Mouse (Mus musculus): ENCODE results near the gene Pik3r5. TPM values are rescaled to one million over a fixed set of nuclear protein-coding genes. Genes with fewer than 3 reads are reported as not detected.
A peak's percentile ranks its signal among the peaks of the same experiment; 100 is the strongest.

Pik3r5 gene
- polyA plus RNA-seq, 1 experiment from 2014 or later = 0.25 TPM

GRCm38 (mm10) chr11:68404185-68404584 lies 27.7 kb upstream of the Pik3r5 start:
- WGBS = 56% methylated on average over 4 of the region's 4 CpGs
- no peak for ATAC-seq (ENCODE audit: insufficient number of reproducible peaks, insufficient read depth, low FRiP score, low TSS enrichment, low read depth)
- Histone ChIP-seq H3K4me1 (replicated peaks) (peaks cover 18% of the 10 kb centered on the region), H3K4me3 (replicated peaks) (no peak overlapping the region), H3K27ac (no peak overlapping the region), H3K36me3 (no peaks in the 10 kb centered on the region), H3K27me3 (peaks cover 70% of the 10 kb centered on the region), H3K9me3 (no peaks in the 10 kb centered on the region), H3K9ac (replicated peaks) (no peak overlapping the region), H3K4me2 (no peak overlapping the region)

GRCm38 (mm10) chr11:68405576-68405975 lies 26.3 kb upstream of the Pik3r5 start:
- H3K27me3 ChIP-seq = peaks cover 59% of the 10 kb centered on the region
- 84% methylated on average over 8 of the region's 8 CpGs for WGBS
- H3K4me2 ChIP-seq = no peak overlapping the region

DNA sequence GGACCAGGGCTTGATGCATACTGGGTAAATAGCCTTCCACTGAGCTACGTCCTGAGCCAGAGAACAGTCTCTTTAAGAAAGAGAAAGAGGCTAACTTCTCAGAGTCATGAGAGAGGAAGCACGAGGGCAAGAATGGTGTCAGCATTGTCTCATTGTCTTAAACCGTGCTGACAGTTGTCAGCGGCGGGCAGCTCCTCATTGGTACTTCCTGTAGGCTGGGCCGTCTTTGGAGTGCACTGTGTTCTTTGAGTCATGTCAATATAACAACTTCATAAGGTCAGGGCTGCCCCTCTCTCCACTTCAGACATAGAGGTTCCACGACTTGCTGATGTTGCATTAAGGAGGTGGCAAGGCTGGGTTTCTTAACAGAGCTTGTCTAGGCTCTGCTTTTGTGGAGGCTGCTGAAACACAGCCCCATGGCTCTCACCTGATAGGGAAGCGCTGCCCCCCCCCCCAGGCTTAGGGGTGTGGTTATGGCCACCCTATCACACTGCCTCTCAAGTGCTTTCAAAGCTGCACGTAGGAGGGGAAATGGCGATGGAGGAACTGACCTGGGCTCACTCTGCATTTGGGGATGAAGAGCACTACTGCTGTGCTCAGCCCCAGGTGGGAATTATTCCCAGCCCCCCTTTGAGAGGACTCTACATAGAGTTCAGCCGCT lies 24.5 kb upstream of the Pik3r5 start:
- H3K4me3 ChIP-seq (replicated peaks) = no peak overlapping the region
- no peaks in the 10 kb centered on the region for H3K4me1 ChIP-seq (replicated peaks)
- WGBS = 67% methylated on average over 11 of the region's 11 CpGs
- H3K36me3 ChIP-seq = no peaks in the 10 kb centered on the region
- H3K27ac ChIP-seq = no peak overlapping the region
- peaks cover 41% of the 10 kb centered on the region for H3K27me3 ChIP-seq
- no peak for ATAC-seq (ENCODE audit: insufficient number of reproducible peaks, insufficient read depth, low FRiP score, low TSS enrichment, low read depth)
- H3K4me2 ChIP-seq = no peak overlapping the region
- no peaks in the 10 kb centered on the region for H3K9me3 ChIP-seq
- no peak overlapping the region for H3K9ac ChIP-seq (replicated peaks)

More at GRCm38 (mm10) chr11:68405576-68405975, 26.3 kb upstream of the Pik3r5 start:
- H3K4me3 ChIP-seq (replicated peaks) = no peak overlapping the region
- peaks cover 4% of the 10 kb centered on the region for H3K4me1 ChIP-seq (replicated peaks)
- ATAC-seq (ENCODE audit: insufficient number of reproducible peaks, insufficient read depth, low FRiP score, low TSS enrichment, low read depth) = no peak
- H3K27ac ChIP-seq = 0 out of 2 replicates have a peak overlapping the region, but pooled peaks have one; percentile 12
- no peak overlapping the region for H3K9ac ChIP-seq (replicated peaks)
- no peaks in the 10 kb centered on the region for H3K9me3 ChIP-seq
- no peaks in the 10 kb centered on the region for H3K36me3 ChIP-seq

DNA sequence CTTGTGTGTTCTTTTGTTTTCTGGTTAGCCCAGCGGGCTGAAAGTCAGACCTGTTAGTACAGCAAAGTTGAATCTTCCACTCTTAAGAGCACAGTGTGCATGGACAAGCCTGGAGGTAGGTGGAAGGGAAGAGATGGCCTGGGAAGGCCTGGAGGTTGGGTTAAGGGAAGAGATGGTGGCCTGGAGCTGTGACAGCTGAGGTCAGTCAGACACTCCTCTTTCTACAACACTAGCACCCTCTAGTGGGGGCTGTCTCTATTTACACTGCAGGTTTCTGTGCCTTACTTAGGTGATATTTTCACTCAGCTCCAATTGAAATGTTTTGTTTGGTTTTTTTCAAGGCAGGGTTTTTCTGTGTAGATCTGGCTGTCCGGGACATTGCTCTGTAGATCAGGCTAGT lies 23.8 kb upstream of the Pik3r5 start:
- H3K4me1 ChIP-seq (replicated peaks) = no peaks in the 10 kb centered on the region
- no peaks in the 10 kb centered on the region for H3K9me3 ChIP-seq
- H3K27ac ChIP-seq = no peak overlapping the region
- peaks cover 34% of the 10 kb centered on the region for H3K27me3 ChIP-seq
- no peak overlapping the region for H3K4me2 ChIP-seq
- no peak; the same call in 1 of the 2 replicates for ATAC-seq (ENCODE audit: insufficient number of reproducible peaks, insufficient read depth, low FRiP score, low TSS enrichment, low read depth)
- no peak overlapping the region for H3K9ac ChIP-seq (replicated peaks)
- H3K4me3 ChIP-seq (replicated peaks) = no peak overlapping the region
- 61% methylated on average over 2 of the region's 2 CpGs for WGBS
- no peaks in the 10 kb centered on the region for H3K36me3 ChIP-seq

DNA sequence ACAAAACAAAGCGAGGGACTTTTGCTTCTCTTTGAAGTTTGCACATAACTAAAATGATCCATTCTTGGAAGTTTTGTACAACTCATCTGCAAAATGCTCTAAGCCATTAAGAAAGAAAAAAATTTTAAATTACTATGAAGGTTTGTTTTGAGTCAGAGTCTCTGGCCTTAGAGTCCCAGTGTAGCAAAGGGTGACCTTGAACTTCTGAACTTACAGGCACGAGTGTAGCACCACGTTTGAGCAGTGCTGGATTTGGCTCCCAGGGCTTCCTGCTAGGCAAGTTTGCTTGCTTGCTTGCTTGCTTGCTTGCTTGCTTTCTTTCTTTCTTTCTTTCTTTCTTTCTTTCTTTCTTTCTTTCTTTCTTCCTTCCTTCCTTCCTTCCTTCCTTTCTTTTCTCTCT lies 14.9 kb upstream of the Pik3r5 start:
- WGBS = 71% methylated on average over 3 of the region's 3 CpGs
- ATAC-seq (ENCODE audit: insufficient number of reproducible peaks, insufficient read depth, low FRiP score, low TSS enrichment, low read depth) = no peak
- no peak overlapping the region for H3K4me2 ChIP-seq
- H3K4me3 ChIP-seq (replicated peaks) = no peak overlapping the region
- no peaks in the 10 kb centered on the region for H3K27me3 ChIP-seq
- H3K4me1 ChIP-seq (replicated peaks) = no peaks in the 10 kb centered on the region
- H3K36me3 ChIP-seq = no peaks in the 10 kb centered on the region
- H3K9ac ChIP-seq (replicated peaks) = no peak overlapping the region
- H3K9me3 ChIP-seq = no peaks in the 10 kb centered on the region
- H3K27ac ChIP-seq = no peak overlapping the region

DNA sequence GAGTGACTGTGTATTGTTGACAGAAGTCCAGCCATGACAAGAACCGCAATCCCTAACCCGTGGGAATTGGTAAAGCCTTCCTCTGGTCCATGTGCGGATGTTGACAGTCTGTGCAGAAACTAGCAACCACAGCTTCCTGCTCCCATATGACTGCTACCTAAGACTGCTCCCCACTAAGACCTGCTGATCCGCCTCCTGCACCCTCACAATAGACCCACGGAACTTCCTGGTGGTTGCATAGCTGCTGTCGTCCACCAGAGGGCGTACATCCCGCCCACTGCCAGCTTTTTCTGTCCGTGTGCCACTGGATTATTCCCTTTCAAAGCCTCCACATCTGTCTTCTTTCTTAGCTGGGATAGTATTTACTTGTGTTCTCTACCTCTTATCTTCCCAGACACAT lies 14.1 kb upstream of the Pik3r5 start:
- Histone ChIP-seq H3K4me1 (replicated peaks) (no peaks in the 10 kb centered on the region), H3K27ac (no peak overlapping the region)
- WGBS = 51% methylated on average over 9 of the region's 9 CpGs

DNA sequence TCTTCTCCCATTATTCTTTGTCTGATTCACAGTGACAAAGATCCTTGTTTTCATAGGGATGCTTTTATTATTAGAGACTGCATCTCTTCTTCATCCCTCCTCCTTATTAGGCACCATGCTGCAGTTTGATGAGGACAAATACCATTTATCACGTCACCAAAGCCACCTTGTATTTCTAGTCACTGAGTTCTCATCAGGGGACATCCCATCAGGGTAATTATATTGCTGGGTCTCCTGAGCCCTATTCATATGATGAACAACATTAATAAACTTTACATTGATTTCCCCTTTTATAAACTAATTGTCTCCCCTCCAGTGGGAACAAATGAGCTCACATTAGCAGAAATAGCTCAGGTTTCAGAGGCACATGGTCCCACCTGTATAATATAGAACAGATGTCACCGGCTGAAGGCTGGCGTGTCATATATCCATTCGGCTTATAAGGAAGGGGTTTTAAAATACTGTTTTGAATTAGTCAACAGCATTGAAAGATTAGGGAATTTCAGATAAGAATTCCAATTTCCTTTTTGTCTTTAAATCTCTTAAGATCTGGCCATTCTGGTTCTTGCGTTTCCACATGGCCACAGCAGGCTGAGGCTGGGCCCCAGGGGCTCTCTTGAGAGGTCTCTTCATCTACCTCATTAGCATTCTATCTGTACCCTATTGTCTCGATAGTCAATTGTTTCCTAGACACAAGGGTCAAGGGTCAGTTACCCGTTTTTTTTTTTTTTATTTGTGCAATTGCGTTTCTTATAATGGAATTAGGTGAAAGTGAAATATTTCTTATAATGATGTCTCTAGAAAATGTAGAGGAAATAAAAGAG lies 6.2 kb upstream of the Pik3r5 start:
- H3K4me1 ChIP-seq (replicated peaks) = peaks cover 27% of the 10 kb centered on the region
- no peak overlapping the region for H3K4me3 ChIP-seq (replicated peaks)
- no peak overlapping the region for H3K4me2 ChIP-seq
- H3K9me3 ChIP-seq = no peaks in the 10 kb centered on the region
- H3K36me3 ChIP-seq = no peaks in the 10 kb centered on the region
- no peak for ATAC-seq (ENCODE audit: insufficient number of reproducible peaks, insufficient read depth, low FRiP score, low TSS enrichment, low read depth)
- WGBS = 13% methylated on average over 8 of the region's 8 CpGs
- no peak overlapping the region for H3K27ac ChIP-seq
- peaks cover 7% of the 10 kb centered on the region; the same call in 1 of the 2 replicates for H3K27me3 ChIP-seq
- H3K9ac ChIP-seq (replicated peaks) = no peak overlapping the region

More for the DNA sequence above, 14.1 kb upstream of the Pik3r5 start:
- H3K9ac ChIP-seq (replicated peaks) = no peak overlapping the region
- H3K9me3 ChIP-seq = no peaks in the 10 kb centered on the region
- H3K4me3 ChIP-seq (replicated peaks) = no peak overlapping the region
- no peak for ATAC-seq (ENCODE audit: insufficient number of reproducible peaks, insufficient read depth, low FRiP score, low TSS enrichment, low read depth)
- H3K27me3 ChIP-seq = no peaks in the 10 kb centered on the region
- no peak overlapping the region for H3K4me2 ChIP-seq
- H3K36me3 ChIP-seq = no peaks in the 10 kb centered on the region

DNA sequence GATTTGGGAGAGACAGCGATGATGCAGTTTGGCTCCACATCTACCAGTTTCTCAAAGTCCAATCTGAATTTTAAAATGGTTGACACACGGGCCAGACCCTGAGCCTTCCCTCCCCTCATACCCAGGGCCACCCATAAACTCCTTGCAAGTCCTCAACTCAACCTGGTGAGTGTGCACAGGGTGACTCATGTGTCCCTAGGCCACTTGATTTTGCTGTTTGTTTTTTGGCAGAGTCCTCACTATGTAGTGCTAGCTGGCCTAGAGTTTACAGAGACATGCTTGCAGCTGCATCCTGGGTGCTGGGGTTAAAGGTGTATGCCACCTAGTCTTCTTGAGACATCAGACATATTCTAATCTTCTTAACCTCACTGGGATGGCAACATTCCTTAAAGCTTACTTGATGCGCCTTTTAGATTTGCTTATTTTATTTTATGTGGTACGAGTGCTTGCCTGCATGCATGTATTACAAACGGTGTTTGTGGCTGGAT lies 4.8 kb upstream of the Pik3r5 start:
- Histone ChIP-seq H3K27ac (no peak overlapping the region), H3K4me3 (replicated peaks) (no peak overlapping the region), H3K4me2 (no peak overlapping the region), H3K36me3 (no peaks in the 10 kb centered on the region), H3K27me3 (peaks cover 14% of the 10 kb centered on the region), H3K9me3 (no peaks in the 10 kb centered on the region), H3K4me1 (replicated peaks) (peaks cover 34% of the 10 kb centered on the region), H3K9ac (replicated peaks) (no peak overlapping the region)
- ATAC-seq (ENCODE audit: insufficient number of reproducible peaks, insufficient read depth, low FRiP score, low TSS enrichment, low read depth) = no peak
- 67% methylated on average over 5 of the region's 5 CpGs for WGBS

DNA sequence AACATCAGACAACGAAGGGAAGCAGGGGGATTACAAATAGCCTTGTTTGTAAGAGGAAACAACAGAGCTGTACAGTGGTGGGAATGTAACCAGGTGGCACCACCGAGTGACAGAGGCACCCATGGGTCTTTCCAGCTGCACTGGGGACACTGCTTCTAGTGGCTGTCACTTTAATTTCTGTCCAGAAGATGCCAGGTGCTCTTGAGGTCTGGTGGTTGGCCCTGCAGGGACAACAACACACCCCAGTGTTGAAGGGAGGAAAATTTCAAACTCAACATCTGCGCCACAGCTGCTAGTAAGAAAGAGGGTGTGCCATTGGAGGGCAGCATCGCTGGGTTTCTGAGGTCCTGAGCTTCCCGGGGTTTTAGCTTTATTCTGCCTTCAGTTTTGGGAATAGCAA lies 1.3 kb upstream of the Pik3r5 start:
- H3K27me3 ChIP-seq = peaks cover 35% of the 10 kb centered on the region
- H3K9me3 ChIP-seq = no peaks in the 10 kb centered on the region
- ATAC-seq (ENCODE audit: insufficient number of reproducible peaks, insufficient read depth, low FRiP score, low TSS enrichment, low read depth) = no peak
- H3K4me2 ChIP-seq = no peak overlapping the region
- no peaks in the 10 kb centered on the region for H3K36me3 ChIP-seq
- H3K27ac ChIP-seq = no peak overlapping the region
- H3K4me1 ChIP-seq (replicated peaks) = peaks cover 39% of the 10 kb centered on the region
- 58% methylated on average over 5 of the region's 5 CpGs for WGBS
- no peak overlapping the region for H3K9ac ChIP-seq (replicated peaks)
- H3K4me3 ChIP-seq (replicated peaks) = no peak overlapping the region

GRCm38 (mm10) chr11:68432361-68433021 lies 570 bp downstream of the Pik3r5 start:
- Histone ChIP-seq H3K36me3 (no peaks in the 10 kb centered on the region), H3K27ac (no peak overlapping the region), H3K9ac (replicated peaks) (peak overlapping the region; percentile 47; the same call in 1 of the 2 replicates), H3K4me1 (replicated peaks) (peaks cover 21% of the 10 kb centered on the region; the same call in 1 of the 2 replicates), H3K9me3 (no peaks in the 10 kb centered on the region), H3K4me3 (replicated peaks) (peak overlapping the region; percentile 45), H3K4me2 (peak overlapping the region; percentile 68), H3K27me3 (peaks cover 35% of the 10 kb centered on the region)
- peak; percentile 21; the same call in 1 of the 2 replicates for ATAC-seq (ENCODE audit: insufficient number of reproducible peaks, insufficient read depth, low FRiP score, low TSS enrichment, low read depth)
- 29% methylated on average over 23 of the region's 23 CpGs for WGBS

DNA sequence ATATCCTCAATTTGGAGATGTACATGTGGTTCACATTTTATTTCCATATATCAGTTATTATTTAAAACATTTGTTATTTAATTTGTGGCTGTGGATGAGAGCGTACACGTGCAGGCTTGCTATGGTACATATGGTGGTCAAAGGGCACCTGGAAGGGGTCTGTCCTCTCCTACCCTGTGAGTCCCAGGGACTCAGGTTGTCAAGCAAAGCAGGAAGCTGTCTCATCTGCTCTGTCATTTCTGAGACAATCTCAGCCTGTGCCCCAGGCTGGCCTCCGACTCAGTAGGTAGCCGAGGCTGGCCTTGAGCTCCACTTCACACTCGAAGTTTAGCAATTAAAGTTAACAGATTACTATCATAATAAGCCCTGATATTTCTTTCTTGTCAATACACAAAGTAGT lies 1.6 kb downstream of the Pik3r5 start:
- Histone ChIP-seq H3K36me3 (no peaks in the 10 kb centered on the region), H3K4me2 (no peak overlapping the region), H3K9ac (replicated peaks) (no peak overlapping the region), H3K27ac (no peak overlapping the region), H3K27me3 (peaks cover 35% of the 10 kb centered on the region), H3K4me3 (replicated peaks) (no peak overlapping the region), H3K9me3 (no peaks in the 10 kb centered on the region), H3K4me1 (replicated peaks) (peaks cover 19% of the 10 kb centered on the region; the same call in 1 of the 2 replicates)
- 79% methylated on average over 5 of the region's 5 CpGs for WGBS
- ATAC-seq (ENCODE audit: insufficient number of reproducible peaks, insufficient read depth, low FRiP score, low TSS enrichment, low read depth) = no peak
